Mouse (Mus musculus): ENCODE results near the gene Ctla2b. TPM values are rescaled to one million over a fixed set of nuclear protein-coding genes. Genes with fewer than 3 reads are reported as not detected.
"Not testable (repeated sequence)": the region's sequence is repeated elsewhere in the genome, so short reads cannot be mapped to it uniquely, and the experiment has no call there.

Ctla2b gene
- 1 to 10 TPM; 1.7 to 3.5 TPM for total RNA-seq (2021)
- long read RNA-seq, experiment 1 = 0 reads
- long read RNA-seq, experiment 2 = 0 reads

DNA sequence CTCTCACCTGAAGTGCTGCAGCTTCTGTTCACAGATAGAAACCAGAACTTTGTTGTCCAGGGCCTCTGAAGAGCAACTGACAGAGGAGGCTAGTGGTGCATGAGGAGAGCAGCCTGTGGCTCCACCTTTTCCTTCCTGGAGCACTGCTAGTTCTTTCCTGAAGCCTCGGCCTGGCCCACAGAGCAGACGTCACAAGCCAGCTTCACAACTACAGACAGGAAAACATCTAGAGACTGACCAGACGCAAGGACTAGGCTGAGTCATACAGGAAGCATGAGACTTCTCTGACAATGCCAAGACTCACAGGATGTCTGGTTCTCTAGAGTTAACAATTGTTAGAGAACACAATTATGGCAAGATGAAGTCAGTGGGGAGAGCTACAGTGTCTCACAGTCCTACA lies at the start of gene Ctla2b:
Gene Ctla2b (minus strand): TSS at position 120 of the 400 bp plus-strand sequence.
- H3K27ac ChIP-seq = 0 out of 2 replicates have a peak within 1 kb of the TSS, but pooled peaks have one; percentile 24
- no peak for DNase-seq (ENCODE audit: extremely low spot score in 1 of 2, low spot score in 2 of 2)
- no peak for TF ChIP-seq CTCF (IDR thresholded peaks at IDR 0.05)
- intact Hi-C loops (cut with DNase I) = no loop called here
- H3K4me3 ChIP-seq = no peak within 1 kb of the TSS

DNA sequence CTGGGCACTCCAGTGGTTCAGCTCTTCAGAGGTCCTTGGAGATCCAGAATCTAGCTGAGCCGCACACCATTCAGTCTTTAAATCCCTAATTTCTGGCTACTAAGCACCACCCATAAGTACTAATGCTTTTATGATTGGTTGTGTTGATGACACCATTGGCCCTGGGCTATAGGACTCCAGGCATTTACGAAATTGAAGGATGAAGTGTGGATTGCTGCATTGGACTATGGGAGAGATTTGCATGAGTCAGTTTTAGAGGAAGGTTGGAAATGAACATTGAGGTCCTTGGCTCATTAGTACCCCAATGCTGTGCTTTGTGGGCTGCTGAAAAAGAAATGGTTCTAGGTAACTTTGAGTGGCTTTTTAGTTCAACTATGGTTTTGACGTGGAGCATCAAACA lies 44.6 kb upstream of the Ctla2b start, which contains the start of gene Tpbpa:
Gene Tpbpa (minus strand): TSS at position 101 of the 400 bp plus-strand sequence.
- H3K4me3 ChIP-seq; DNase-seq (ENCODE audit: extremely low spot score in 1 of 2, low spot score in 2 of 2); H3K27ac ChIP-seq; intact Hi-C loops (cut with DNase I): not testable (repeated sequence)

DNA sequence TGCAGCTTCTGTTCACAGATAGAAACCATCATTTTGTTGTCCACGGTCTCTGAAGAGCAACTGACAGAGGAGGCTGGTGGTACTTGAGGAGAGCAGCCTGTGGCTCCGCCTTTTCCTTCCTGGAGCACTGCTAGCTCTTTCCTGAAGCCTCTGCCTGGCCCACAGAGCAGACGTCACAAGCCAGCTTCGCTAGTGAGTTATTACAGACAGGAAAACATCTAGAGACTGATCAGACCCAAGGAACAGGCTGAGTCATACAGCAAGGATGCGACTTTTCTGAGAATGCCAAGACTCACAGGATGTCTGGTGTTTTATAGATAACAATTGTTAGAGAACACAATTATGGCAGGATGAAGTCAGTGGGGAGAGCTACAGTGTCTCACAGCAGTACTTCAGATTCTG lies 39.3 kb upstream of the Ctla2b start, which contains the start of the genes Gm49391 and Ctla2a:
Gene Gm49391 (minus strand): TSS at position 72 of the 402 bp plus-strand sequence.
Gene Ctla2a (minus strand): TSS at position 126 of the 402 bp plus-strand sequence.
- H3K4me3 ChIP-seq = no peak within 1 kb of the TSS
- DNase-seq (ENCODE audit: extremely low spot score in 1 of 2, low spot score in 2 of 2) = no peak
- H3K27ac ChIP-seq = no peak within 1 kb of the TSS; the same call in 1 of the 2 replicates
- intact Hi-C loops (cut with DNase I) = no loop called here
- TF ChIP-seq CTCF (IDR thresholded peaks at IDR 0.05) = no peak

DNA sequence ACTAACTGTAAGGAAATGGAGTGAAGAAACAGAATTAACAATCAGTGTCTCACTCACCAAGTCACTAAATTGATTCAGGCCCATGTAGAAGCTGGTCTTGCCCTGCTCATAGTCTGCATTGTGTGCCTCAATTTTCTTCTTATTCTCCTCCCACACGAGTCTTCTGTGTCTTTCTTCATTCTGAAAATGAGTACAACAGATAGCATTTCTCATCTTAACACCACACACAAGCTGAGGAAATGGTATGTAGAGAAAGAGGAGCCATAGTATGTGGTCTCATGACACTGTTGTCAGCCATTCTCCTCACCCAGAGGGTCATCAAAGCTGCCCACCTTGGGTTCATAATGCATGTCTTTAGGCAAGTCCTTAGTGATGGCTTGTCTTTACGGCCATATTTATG lies 38.2 kb upstream of the Ctla2b start, which contains the start of gene Gm49393:
Gene Gm49393 (minus strand): TSS at position 101 of the 400 bp plus-strand sequence.
- DNase-seq (ENCODE audit: extremely low spot score in 1 of 2, low spot score in 2 of 2); H3K4me3 ChIP-seq; H3K27ac ChIP-seq; intact Hi-C loops (cut with DNase I): not testable (repeated sequence)

DNA sequence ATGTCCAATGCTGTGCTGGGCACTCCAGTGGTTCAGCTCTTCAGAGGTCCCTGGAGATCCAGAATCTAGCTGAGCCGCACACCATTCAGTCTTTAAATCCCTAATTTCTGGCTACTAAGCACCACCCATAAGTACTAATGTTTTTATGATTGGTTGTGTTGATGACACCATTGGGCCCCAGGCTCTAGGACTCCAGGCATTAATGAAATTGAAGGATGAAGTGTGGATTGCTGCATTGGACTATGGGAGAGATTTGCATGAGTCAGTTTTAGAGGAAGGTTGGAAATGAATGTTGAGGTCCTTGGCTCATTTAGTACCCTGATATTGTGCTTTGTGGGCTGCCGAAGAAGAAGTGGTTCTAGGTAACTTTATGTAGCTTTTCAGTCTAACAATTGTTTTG lies 7.5 kb upstream of the Ctla2b start, which contains the start of gene Tpbpb:
Gene Tpbpb (minus strand): TSS at position 101 of the 400 bp plus-strand sequence.
- DNase-seq (ENCODE audit: extremely low spot score in 1 of 2, low spot score in 2 of 2); H3K4me3 ChIP-seq; H3K27ac ChIP-seq; intact Hi-C loops (cut with DNase I): not testable (repeated sequence)

DNA sequence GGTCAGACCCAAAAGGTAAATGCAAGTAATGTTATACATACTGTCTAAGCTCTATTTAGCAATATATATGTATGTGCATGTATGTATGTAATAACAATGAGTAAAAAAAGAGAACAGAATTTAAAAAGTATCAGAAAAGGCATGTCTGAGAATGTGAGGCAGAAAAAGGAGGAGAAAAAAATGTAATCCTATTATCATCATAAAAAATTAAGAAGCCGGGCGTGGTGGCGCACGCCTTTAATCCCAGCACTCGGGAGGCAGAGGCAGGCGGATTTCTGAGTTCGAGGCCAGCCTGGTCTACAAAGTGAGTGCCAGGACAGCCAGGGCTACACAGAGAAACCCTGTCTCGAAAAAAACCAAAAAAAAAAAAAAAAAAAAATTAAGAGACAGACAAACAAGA lies 453 bp downstream of the Ctla2b start, which contains the start of gene Gm49392:
Gene Gm49392 (minus strand): TSS at position 101 of the 400 bp plus-strand sequence.
- intact Hi-C loops (cut with DNase I); DNase-seq (ENCODE audit: extremely low spot score in 1 of 2, low spot score in 2 of 2); H3K4me3 ChIP-seq: not testable (repeated sequence)
- 0 out of 2 replicates have a peak within 1 kb of the TSS, but pooled peaks have one; percentile 24 for H3K27ac ChIP-seq

DNA sequence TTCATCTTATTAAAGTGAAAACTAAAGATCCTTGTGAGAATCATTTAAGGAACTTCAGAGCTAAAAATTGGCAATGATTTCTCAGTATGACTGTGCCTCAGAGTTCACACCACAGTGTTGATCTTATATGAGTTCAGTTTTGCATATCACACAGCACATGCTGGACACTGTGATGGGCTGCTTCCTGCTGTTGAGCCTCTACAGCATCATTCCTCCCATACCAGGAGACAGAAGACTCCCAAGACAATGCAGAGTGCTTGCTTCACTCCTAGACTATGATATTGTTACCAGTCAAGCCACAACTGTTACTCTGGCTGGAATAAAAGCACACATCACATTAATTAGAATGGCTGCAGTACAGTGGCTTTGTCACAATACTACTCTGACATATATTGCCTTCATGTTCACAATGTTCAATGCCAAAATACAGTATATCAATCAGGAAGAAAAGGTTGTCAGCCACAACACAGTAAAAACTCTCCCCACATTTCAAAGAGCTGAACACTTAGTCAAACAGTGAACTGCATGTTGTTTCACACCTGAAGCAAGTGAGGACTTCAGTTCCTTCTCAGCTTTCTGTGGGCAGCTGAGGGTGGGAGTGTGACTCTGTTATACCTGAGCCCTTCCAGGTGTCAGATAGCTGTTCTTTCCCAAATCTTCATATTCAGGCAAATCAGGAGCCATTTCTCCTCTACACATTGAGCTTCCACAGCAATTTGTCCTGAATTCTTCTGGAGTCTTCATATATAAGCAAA lies 1.7 kb downstream of the Ctla2b start:
- no peak overlapping the region for H3K27ac ChIP-seq
- no peak for DNase-seq (ENCODE audit: extremely low spot score in 1 of 2, low spot score in 2 of 2)
- no peak for TF ChIP-seq CTCF (IDR thresholded peaks at IDR 0.05)
- no peak overlapping the region for H3K4me3 ChIP-seq
- intact Hi-C loops (cut with DNase I) = no loop called here

DNA sequence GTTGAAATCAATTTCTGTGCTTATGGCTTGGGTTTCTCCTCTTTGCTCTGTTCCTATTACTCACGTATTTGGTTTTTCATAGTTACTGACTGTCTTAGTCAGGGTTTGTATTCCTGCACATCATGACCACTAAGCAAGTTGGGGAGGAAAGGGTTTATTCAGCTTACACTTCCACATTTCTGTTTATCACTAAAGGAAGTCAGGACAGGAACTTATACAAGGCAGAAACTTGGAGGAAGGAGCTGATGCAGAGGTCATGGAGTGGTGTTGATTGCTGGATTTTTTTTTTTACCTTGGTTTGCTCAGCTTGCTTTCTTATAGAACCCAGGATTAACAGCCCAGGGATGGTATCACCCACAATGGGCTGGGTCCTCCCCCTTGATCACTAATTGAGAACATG lies 4.9 kb downstream of the Ctla2b start:
- DNase-seq (ENCODE audit: extremely low spot score in 1 of 2, low spot score in 2 of 2) = no peak
- intact Hi-C loops (cut with DNase I) = no loop called here
- no peak overlapping the region for H3K4me3 ChIP-seq
- H3K27ac ChIP-seq = no peak overlapping the region
- no peak for TF ChIP-seq CTCF (IDR thresholded peaks at IDR 0.05)

DNA sequence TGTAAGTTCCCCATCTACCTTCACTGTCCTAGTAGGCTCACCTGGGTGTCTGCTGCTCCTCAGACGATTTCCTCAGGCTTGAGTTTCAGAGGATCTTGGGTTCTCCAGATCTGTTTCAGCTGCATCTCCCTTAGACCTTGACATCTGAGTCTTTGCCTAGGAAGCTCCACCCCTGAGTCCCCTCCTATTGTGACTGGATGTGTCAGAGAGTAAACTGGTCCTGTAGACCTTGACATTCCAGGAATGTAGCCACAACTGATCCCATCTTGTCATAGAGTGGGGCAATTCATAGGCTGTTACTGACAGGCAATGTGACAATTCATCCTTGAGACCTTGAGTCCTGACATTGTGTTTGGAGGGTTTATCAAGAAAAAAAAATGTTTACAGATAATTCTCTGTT lies 33.0 kb downstream of the Ctla2b start, which contains the start of gene 4930486L24Rik:
Gene 4930486L24Rik (minus strand): TSS at position 195 of the 400 bp plus-strand sequence.
- TF ChIP-seq CTCF (IDR thresholded peaks at IDR 0.05) = no peak
- no peak for DNase-seq (ENCODE audit: extremely low spot score in 1 of 2, low spot score in 2 of 2)
- Histone ChIP-seq H3K27ac (no peak within 1 kb of the TSS), H3K4me3 (no peak within 1 kb of the TSS)
- intact Hi-C loops (cut with DNase I) = no loop called here

DNA sequence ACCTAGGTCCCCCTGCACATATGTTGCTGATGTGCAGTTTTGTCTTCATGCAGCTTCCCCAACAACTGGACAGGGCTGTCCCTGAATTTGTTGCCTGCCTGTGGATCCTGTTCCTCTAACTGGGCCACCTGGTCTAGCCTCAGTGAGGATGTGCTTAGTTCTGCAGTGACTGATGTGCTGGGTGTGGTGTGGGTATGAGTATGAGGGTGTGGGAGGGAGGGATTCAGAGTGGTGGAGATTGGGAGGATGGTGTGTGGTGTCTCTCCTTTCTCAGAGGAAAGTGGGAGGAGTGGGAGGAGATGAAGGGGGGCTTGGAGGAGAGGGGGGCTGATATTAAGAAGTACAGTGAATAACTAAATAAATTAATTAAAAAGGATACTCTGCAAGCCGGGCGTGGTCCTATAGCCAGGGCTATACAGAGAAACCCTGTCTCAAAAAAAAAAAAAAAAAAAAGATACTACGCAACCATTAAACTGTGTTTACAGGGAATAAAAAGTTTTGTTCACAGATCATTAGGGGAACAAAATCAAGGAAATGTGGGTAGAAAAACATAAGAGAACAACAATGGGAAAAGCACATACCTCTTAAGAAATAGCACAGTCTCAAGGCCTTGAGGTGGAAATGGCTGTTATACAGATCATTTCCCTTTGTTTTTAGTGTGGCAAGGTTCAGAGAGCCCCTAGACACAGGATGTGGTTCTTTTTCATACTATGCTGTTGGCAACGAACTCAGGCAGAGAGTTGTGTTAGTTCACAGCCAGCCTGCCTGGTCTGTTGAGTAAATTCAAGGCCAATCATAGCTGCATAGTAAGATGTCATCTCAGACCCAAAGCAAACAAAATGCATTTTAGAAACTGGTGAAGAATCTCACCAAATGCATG lies 48.8 kb downstream of the Ctla2b start:
- intact Hi-C loops (cut with DNase I) = no loop called here
- Histone ChIP-seq H3K4me3 (no peak overlapping the region), H3K27ac (no peak overlapping the region)
- TF ChIP-seq CTCF (IDR thresholded peaks at IDR 0.05) = no peak
- DNase-seq (ENCODE audit: extremely low spot score in 1 of 2, low spot score in 2 of 2) = no peak

Other genes with a start within 250 kb of the Ctla2b start
- gene BC051665, start 111.1 kb downstream of the Ctla2b start, total RNA-seq (2021) = not detected
- gene Ctsll3, start 94.6 kb downstream of the Ctla2b start, total RNA-seq (2021) = not detected
- under 1 TPM in 1 of 2 experiments, not detected in 1; 0.48 TPM for gene 4930486L24Rik, start 33.0 kb downstream of the Ctla2b start, total RNA-seq (2021)
- gene Gm49392, start 553 bp downstream of the Ctla2b start, total RNA-seq (2021) = under 1 TPM in 1 of 2 experiments, not detected in 1; 0.28 TPM
- gene Tpbpb, start 7.4 kb upstream of the Ctla2b start, total RNA-seq (2021) = not detected
- not detected for gene Gm49393, start 38.1 kb upstream of the Ctla2b start, total RNA-seq (2021)
- gene Gm49391, start 39.1 kb upstream of the Ctla2b start, total RNA-seq (2021) = under 1 TPM in 1 of 2 experiments, not detected in 1; 0.86 TPM
- 10 to 100 TPM; 21.0 to 22.5 TPM for gene Ctla2a, start 39.2 kb upstream of the Ctla2b start, total RNA-seq (2021)
- not detected for gene Tpbpa, start 44.5 kb upstream of the Ctla2b start, total RNA-seq (2021)
- gene Ctsj, start 108.5 kb upstream of the Ctla2b start, total RNA-seq (2021) = not detected
- gene Ctsq, start 143.2 kb upstream of the Ctla2b start, total RNA-seq (2021) = not detected